In genomic region chr16:31551416-31552151, GRCm38 (mm10) we compare ENCODE assay signal across 10 mouse cellular contexts.
DNase-seq lines count a peak whose midpoint lies in the region; ATAC-seq lines count a peak whose summit lies in the region.
"Had no signal": no experiment of that assay in that cellular context is flagged by ENCODE, and none has a peak within 500 bp of the region (broad histone marks: within the 10 kb centered on the region; RNA-seq: fewer than 3 reads in every experiment).

No protein-coding gene starts in this region.

- H3K36me3 ChIP-seq in kidney, embryonic 16.5 days (ENCODE audit: insufficient read depth, low read length): no peaks in the 10 kb centered on the region

- no peaks in the 10 kb centered on the region for H3K27me3 ChIP-seq in kidney, embryonic 16.5 days (ENCODE audit: insufficient read depth, low read length)

- peak; percentile 84 for ATAC-seq in kidney, embryonic 16.5 days (ENCODE audit: low FRiP score, low TSS enrichment)

- peaks cover 22% of the 10 kb centered on the region for H3K4me1 ChIP-seq in kidney, embryonic 16.5 days (ENCODE audit: insufficient read depth, low read length)

- no peak overlapping the region for H3K4me3 ChIP-seq in kidney, embryonic 16.5 days (ENCODE audit: low read length)

- H3K9me3 ChIP-seq in kidney, embryonic 16.5 days (ENCODE audit: low read length): no peaks in the 10 kb centered on the region; the same call in 1 of the 2 replicates

- H3K4me2 ChIP-seq in kidney, embryonic 16.5 days (replicated peaks; ENCODE audit: low read depth, low read length): no peak overlapping the region

- peak overlapping the region; percentile 62; the same call in 1 of the 2 replicates for H3K27ac ChIP-seq in kidney, embryonic 16.5 days (ENCODE audit: low read length)
- H3K27ac ChIP-seq: macrophage had no signal

- DNase-seq in kidney, postnatal 10 days: no peak
- DNase-seq in embryo, embryonic 10.5 days (ENCODE audit: low spot score): peak; percentile 85
- DNase-seq in forelimb bud, embryonic 11.5 days (ENCODE audit: low read depth, low spot score): peak; percentile 61
- DNase-seq in lung, postnatal 36 days: peak; percentile 60
- DNase-seq in left cerebral cortex, adult 8-10 months (ENCODE audit: low spot score in 2 of 2): no peak
- no peak for DNase-seq in heart, adult 11 months
- DNase-seq in ovary, postnatal 36 days (ENCODE audit: low spot score): no peak
- DNase-seq: heart, postnatal 4 days had no signal

- 21% methylated on average over 11 of the region's 11 CpGs for WGBS in kidney, embryonic 16.5 days

- no peak overlapping the region for H3K9ac ChIP-seq in kidney, embryonic 16.5 days (replicated peaks; ENCODE audit: low read length)

Comparison
In these comparisons a context has a peak if more than half of its experiments do, and no peak if none do; other contexts are left out.
1. DNase-seq: peak in embryo, embryonic 10.5 days (single experiment), forelimb bud, embryonic 11.5 days (single experiment) and lung, postnatal 36 days (single experiment); none in kidney, postnatal 10 days (single experiment), left cerebral cortex, adult 8-10 months (0 of 2), heart, adult 11 months (single experiment) and ovary, postnatal 36 days (single experiment).